ENCODE assay signal across 12 mouse cellular contexts in genomic region chr1:185183591-185184330, GRCm38 (mm10). TPM values are rescaled to one million over a fixed set of nuclear protein-coding genes. Genes with fewer than 3 reads are reported as not detected.
DNase-seq lines count a peak whose midpoint lies in the region; ATAC-seq lines count a peak whose summit lies in the region.
"Had no signal": no experiment of that assay in that cellular context is flagged by ENCODE, and none has a peak within 500 bp of the region (broad histone marks: within the 10 kb centered on the region; RNA-seq: fewer than 3 reads in every experiment).

No protein-coding gene starts in this region.

- no peaks in the 10 kb centered on the region for H3K9me3 ChIP-seq in kidney, embryonic 14.5 days (ENCODE audit: control insufficient read depth, low read length)
- no peaks in the 10 kb centered on the region for H3K9me3 ChIP-seq in embryonic facial prominence, embryonic 10.5 days
- H3K9me3 ChIP-seq in hindbrain, embryonic 16.5 days (ENCODE audit: control insufficient read depth, low read length): no peaks in the 10 kb centered on the region
- H3K9me3 ChIP-seq: G1E; heart, embryonic 13.5 days; megakaryocyte, embryonic 14.5 days had no signal

- no peak for ATAC-seq in kidney, embryonic 14.5 days (ENCODE audit: low FRiP score, low TSS enrichment)
- no peak for ATAC-seq in hindbrain, embryonic 16.5 days

- H3K4me1 ChIP-seq in kidney, embryonic 14.5 days (ENCODE audit: control insufficient read depth, insufficient read depth, low read length): no peaks in the 10 kb centered on the region
- peaks cover 11% of the 10 kb centered on the region for H3K4me1 ChIP-seq in embryonic facial prominence, embryonic 10.5 days
- peaks cover 8% of the 10 kb centered on the region for H3K4me1 ChIP-seq in hindbrain, embryonic 16.5 days (ENCODE audit: control insufficient read depth, insufficient read depth, low read depth, low read length)
- H3K4me1 ChIP-seq: heart, embryonic 13.5 days had no signal

- no peak overlapping the region for H3K27ac ChIP-seq in kidney, embryonic 14.5 days (ENCODE audit: low read depth, low read length)
- peak overlapping the region; percentile 61 for H3K27ac ChIP-seq in embryonic facial prominence, embryonic 10.5 days (replicated peaks)
- H3K27ac ChIP-seq in hindbrain, embryonic 16.5 days (ENCODE audit: low read depth, low read length): no peak overlapping the region
- H3K27ac ChIP-seq: heart, embryonic 13.5 days had no signal

- no peak overlapping the region for H3K4me3 ChIP-seq in kidney, embryonic 14.5 days (ENCODE audit: low read length)
- 0 out of 2 replicates have a peak overlapping the region, but pooled peaks have one; percentile 21 for H3K4me3 ChIP-seq in embryonic facial prominence, embryonic 10.5 days
- H3K4me3 ChIP-seq in hindbrain, embryonic 16.5 days (ENCODE audit: low read length): no peak overlapping the region
- H3K4me3 ChIP-seq: heart, embryonic 13.5 days; megakaryocyte, embryonic 14.5 days had no signal

- H3K27me3 ChIP-seq in kidney, embryonic 14.5 days (ENCODE audit: control insufficient read depth, insufficient read depth, low read length): no peaks in the 10 kb centered on the region
- no peaks in the 10 kb centered on the region for H3K27me3 ChIP-seq in embryonic facial prominence, embryonic 10.5 days (replicated peaks; ENCODE audit: low read depth, poor library complexity, severe bottlenecking)
- H3K27me3 ChIP-seq in hindbrain, embryonic 16.5 days (replicated peaks; ENCODE audit: control insufficient read depth, insufficient read depth, low read length): no peaks in the 10 kb centered on the region
- H3K27me3 ChIP-seq: heart, embryonic 13.5 days had no signal

- WGBS in kidney, embryonic 14.5 days: 46% methylated on average over 9 of the region's 9 CpGs
- 34% methylated on average over 9 of the region's 9 CpGs for WGBS in embryonic facial prominence, embryonic 10.5 days
- 16% methylated on average over 9 of the region's 9 CpGs for whole genome bisulfite sequencing in hindbrain, embryonic 16.5 days

- no peak overlapping the region for H3K4me2 ChIP-seq in kidney, embryonic 14.5 days (replicated peaks; ENCODE audit: low read depth, low read length)
- H3K4me2 ChIP-seq in hindbrain, embryonic 16.5 days (ENCODE audit: low read length): 0 out of 2 replicates have a peak overlapping the region, but pooled peaks have one; percentile 13
- H3K4me2 ChIP-seq: heart, embryonic 13.5 days had no signal

- peak; percentile 46 to 55 for DNase-seq in kidney, postnatal 4 days
- peak; percentile 65 for DNase-seq in embryonic facial prominence, embryonic 10.5 days (ENCODE audit: low spot score)
- DNase-seq in neural tube, embryonic 10.5 days (ENCODE audit: extremely low spot score, low spot score): peak; percentile 63
- DNase-seq in adrenal gland, adult 2 months: no peak
- DNase-seq in urinary bladder, adult 2 months (ENCODE audit: low spot score): no peak
- no peak for DNase-seq in urinary bladder, postnatal 10 days (ENCODE audit: low spot score)
- DNase-seq: thymus, adult 2 months had no signal

- H3K9ac ChIP-seq in kidney, embryonic 14.5 days (ENCODE audit: low read depth, low read length): no peak overlapping the region
- no peak overlapping the region for H3K9ac ChIP-seq in hindbrain, embryonic 16.5 days (ENCODE audit: low read depth, low read length)
- H3K9ac ChIP-seq: heart, embryonic 13.5 days had no signal

- no peaks in the 10 kb centered on the region for H3K36me3 ChIP-seq in kidney, embryonic 14.5 days (ENCODE audit: control insufficient read depth, insufficient read depth, low read length)
- no peaks in the 10 kb centered on the region for H3K36me3 ChIP-seq in embryonic facial prominence, embryonic 10.5 days (replicated peaks)
- H3K36me3 ChIP-seq in hindbrain, embryonic 16.5 days (ENCODE audit: control insufficient read depth, insufficient read depth, low read length): no peaks in the 10 kb centered on the region
- H3K36me3 ChIP-seq: G1E; heart, embryonic 13.5 days had no signal

RNA-seq across cellular contexts. Expression of gene Rab3gap2, which starts 20.2 kb away (rescaled TPM):
- polyA plus RNA-seq in kidney, embryonic 14.5 days (2014; fragmentation: Nextera tagmentation; extraction: Ambion mirVana): 13.0 and 21.9 TPM in 2 replicates
- 20.6 and 21.3 TPM in 2 replicates for polyA plus RNA-seq in embryonic facial prominence, embryonic 10.5 days (2016; fragmentation: Nextera tagmentation; extraction: Ambion mirVana)
- polyA plus RNA-seq in hindbrain, embryonic 16.5 days (2015; fragmentation: Nextera tagmentation; extraction: Ambion mirVana): 21.8 and 25.2 TPM in 2 replicates
- total RNA-seq in adrenal gland, adult 2 months (2021): 10 to 100 TPM; 50.5 to 52.8 TPM
- polyA plus RNA-seq in adrenal gland, adult 2 months (2012; rRNA removed): 23.7 and 36.8 TPM in 2 replicates
- 24.9 and 26.7 TPM in 2 replicates for polyA plus RNA-seq in urinary bladder, adult 2 months (2012; rRNA removed)

Comparison
In these comparisons a context has a peak if more than half of its experiments do, and no peak if none do; other contexts are left out.
1. DNase-seq: peak in kidney, postnatal 4 days (2 of 2), embryonic facial prominence, embryonic 10.5 days (single experiment) and neural tube, embryonic 10.5 days (single experiment); none in adrenal gland, adult 2 months (single experiment), urinary bladder, adult 2 months (single experiment) and urinary bladder, postnatal 10 days (single experiment).